Mouse (Mus musculus): Measurements from ENCODE around the gene Zfp809.
"Not testable (repeated sequence)": the region's sequence is repeated elsewhere in the genome, so short reads cannot be mapped to it uniquely, and the experiment has no call there.

Zfp809 gene

GRCm38 (mm10) chr9:22225581-22226388, at the start of gene Zfp809:
Zfp809 (plus strand) TSS chr9:22225714.
- DNase-seq (ENCODE audit: low read depth) = peak; percentile 99

DNA sequence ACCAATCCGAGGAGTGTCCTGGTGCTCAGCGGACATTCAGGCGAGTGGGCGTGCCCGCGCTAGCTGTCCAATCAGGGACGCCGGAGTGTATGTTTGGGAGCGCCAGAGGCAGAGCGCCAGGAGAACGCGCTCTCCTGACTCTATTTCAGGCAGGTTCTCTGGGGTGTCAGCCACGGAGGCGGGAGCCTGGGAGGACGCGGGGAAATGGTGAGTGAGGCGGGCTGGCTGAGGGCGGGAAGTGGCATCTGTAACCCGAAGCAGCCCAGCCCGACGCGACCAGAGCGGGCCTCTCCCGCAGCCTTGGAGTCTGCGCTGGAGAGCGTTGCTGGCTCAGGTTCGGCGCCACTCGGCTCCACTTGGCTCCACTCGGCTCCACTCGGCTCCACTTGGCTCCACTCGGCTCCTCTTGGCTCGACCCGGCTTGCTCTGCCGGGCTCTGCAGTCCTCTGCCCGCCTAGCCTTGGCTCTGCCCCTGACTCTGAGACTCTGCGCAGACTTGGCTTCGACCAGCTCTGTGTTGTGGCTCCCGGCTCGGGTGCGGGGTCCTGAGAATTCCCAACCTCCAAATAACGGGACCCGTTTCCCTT, 37.4 kb upstream of the Zfp809 start, which contains the start of gene Zfp872:
Gene Zfp872 (plus strand): TSS at position 66 of the 587 bp plus-strand sequence.
- DNase-seq (ENCODE audit: low read depth) = no peak

DNA sequence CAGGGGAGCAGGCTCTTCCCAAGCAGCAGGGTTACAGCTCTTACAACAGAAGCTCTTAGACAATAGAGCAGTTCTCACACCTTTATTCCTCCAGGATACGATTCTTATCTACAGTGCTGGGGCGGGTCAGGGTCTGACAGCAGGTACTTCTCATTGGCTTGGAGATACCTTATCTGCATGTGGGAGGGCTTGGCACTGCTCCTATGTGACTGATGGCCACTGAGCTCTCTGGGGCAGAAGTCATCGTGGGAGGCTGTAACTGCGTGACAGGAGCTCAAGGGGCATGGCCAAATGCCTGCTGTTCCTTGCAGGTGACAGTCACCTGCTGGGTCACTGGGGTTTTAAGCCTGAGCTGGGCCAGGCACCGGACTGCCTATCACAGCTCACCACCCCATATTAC, 29.1 kb upstream of the Zfp809 start:
- no peak for DNase-seq (ENCODE audit: low read depth)

DNA sequence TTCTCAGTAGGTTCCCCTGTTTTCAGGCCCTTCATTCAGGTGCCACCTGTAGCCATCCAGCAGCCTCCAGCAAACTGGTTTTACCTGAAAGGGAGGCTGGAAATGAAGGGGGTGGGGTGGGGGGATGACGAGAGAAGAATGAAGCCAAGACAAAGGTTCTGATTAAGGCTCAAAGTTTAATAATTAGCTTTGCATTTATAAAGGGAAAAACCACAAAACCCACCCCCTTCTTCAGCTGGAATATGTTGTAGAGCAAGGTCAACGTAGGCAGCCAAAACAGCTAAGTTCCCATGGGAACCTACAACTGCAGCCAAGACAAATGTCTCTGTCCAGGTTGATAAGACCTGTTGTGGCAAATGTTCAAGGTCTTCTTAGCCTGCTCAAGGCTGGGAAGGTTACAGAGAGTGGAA, 11.7 kb upstream of the Zfp809 start:
- no peak for DNase-seq (ENCODE audit: low read depth)

DNA sequence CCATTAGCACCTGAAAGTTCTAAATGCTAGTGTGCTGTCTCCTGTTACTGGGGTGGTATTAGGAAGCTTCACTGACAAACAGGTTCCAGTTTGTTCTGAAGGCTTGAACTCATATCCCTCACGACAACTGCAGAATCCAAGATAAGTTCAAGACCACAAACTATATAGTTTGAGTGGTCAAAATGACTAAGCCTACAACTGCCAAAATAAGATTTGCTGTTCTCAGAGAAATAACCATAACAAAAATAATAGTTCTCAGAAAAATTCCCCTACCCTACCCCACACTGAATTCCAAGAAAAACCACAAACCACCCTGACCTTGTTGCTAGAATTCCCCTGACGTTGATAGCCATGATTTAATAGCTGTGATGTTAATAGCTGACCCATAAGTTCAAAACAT, 11.0 kb upstream of the Zfp809 start:
- DNase-seq (ENCODE audit: low read depth) = no peak

- DNase-seq (ENCODE audit: low read depth) = no peak
These were observed 8.8 kb upstream of the Zfp809 start for GRCm38 (mm10) chr9:22216705-22217104.

GRCm38 (mm10) chr9:22217858-22218493, 7.5 kb upstream of the Zfp809 start:
- no peak for DNase-seq (ENCODE audit: low read depth)

DNA sequence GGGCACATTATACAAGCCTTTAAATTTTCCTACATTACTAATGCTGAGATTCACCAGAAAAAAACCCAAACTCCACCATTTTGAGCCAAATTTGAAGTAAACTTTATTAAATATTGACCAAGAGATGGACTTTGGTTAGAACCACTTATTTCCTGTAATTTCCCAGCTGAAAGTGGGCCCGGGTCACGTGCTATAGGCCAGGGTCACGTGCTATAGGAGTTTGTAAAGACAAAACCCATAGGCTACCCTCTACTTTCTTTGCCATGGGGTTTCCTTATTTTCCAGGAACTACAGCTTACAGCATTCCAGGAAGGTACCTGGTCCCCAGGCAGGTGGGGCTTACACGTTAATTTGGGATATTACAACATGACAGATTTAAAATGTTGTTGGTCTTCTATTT, 1.4 kb upstream of the Zfp809 start:
- DNase-seq (ENCODE audit: low read depth) = peak; percentile 10

- DNase-seq (ENCODE audit: low read depth) = peak; percentile 83
These were observed 694 bp upstream of the Zfp809 start for GRCm38 (mm10) chr9:22224536-22225503.

GRCm38 (mm10) chr9:22226389-22226673, 817 bp downstream of the Zfp809 start:
- DNase-seq (ENCODE audit: low read depth) = not testable (repeated sequence)

DNA sequence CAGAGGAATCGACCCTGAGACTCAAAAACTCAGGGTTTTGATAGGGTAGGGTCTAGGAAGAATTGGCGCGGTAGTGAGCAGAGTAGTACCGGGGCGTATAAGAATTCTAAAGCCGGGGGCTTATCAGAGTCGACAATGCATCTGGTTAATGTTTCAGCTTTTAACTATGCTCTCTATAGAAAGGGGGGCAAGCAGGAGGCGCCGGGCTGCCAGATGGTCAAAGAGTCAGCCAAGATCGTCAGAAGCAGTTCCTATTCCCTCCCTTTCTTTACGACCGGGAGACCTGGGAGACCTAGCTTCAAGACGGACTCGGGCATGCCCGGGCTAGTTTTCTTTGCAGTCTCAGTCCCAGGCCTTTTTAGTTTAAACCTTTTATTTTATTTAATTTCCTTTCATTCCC, 1.3 kb downstream of the Zfp809 start:
- peak; percentile 10 for DNase-seq (ENCODE audit: low read depth)

DNA sequence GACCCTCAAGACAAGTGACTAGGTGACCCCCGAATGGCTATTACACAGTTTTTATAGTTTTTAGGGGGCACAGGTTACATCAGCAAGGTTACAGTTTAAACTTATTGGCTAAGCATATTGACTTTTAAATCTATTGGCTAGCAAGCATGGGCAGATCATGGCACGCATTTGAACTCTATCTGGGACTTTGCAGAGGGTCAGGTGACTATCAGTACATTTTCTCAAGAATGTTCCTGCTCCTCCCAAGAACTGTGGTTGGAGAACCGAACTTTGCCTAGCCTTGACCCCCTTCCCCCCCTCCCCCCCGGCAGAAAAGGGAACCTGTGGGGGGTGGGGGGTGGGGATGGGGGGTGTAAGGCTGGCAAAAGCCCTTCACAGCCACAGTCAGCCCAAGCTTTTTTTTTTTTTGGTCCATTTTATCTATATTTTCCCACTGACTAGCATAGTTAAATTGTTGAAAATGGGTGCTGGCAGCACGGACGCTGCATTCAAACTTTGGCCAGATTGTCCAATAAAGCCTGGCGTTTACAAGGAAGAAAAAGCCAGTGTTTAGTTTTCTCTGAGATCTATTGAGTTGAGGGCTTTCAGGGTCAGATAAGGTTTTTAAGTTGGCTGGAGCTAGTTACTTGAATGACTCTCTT, 4.0 kb downstream of the Zfp809 start:
- DNase-seq (ENCODE audit: low read depth) = no peak

- peak; percentile 12 for DNase-seq (ENCODE audit: low read depth)
These were observed 4.5 kb downstream of the Zfp809 start for GRCm38 (mm10) chr9:22230061-22230460.

- DNase-seq (ENCODE audit: low read depth) = peak; percentile 56
These were observed 5.0 kb downstream of the Zfp809 start for GRCm38 (mm10) chr9:22230556-22230955.

GRCm38 (mm10) chr9:22240001-22240400, 14.5 kb downstream of the Zfp809 start:
- DNase-seq (ENCODE audit: low read depth) = no peak

- DNase-seq (ENCODE audit: low read depth) = no peak
These were observed 18.7 kb downstream of the Zfp809 start for GRCm38 (mm10) chr9:22244242-22244641.

GRCm38 (mm10) chr9:22256579-22256978, 31.1 kb downstream of the Zfp809 start:
- DNase-seq (ENCODE audit: low read depth) = no peak

DNA sequence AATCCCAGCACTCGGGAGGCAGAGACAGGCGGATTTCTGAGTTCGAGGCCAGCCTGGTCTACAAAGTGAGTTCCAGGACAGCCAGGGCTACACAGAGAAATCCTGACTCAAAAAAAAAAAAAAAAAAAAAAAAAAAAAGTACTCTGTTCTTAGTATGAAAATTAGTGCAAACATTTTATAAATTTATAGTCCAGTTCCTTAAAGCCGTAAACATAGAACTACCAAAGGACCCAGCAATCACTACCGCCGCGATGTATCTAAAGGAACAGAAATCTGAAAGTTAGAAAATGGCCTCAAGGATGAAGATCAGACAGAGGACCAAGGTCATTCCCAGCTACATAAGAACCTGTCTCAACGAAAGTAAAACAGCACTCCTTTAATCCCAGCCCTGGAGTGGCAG, 33.3 kb downstream of the Zfp809 start:
- no peak for DNase-seq (ENCODE audit: low read depth)

GRCm38 (mm10) chr9:22259184-22260091, 33.9 kb downstream of the Zfp809 start, which contains the start of gene Zfp599:
Zfp599 (minus strand) TSS chr9:22259895.
- DNase-seq (ENCODE audit: low read depth) = peak; percentile 80

DNA sequence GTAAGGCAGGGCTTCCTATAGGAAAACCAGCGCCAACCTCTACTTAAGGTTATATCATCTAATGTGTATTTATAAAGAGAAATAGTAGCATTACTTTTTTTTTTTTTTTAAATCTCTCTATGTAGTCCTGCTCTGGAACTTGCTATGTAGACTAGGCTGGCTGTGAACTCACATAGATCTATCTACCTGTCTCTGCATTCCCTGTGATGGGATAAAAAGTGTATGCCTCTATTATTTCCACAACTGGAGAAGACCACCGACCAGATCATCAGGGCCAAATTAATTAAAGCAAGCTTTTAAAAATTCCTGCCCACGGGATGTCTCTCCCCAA, 34.5 kb downstream of the Zfp809 start:
- DNase-seq (ENCODE audit: low read depth) = no peak

DNA sequence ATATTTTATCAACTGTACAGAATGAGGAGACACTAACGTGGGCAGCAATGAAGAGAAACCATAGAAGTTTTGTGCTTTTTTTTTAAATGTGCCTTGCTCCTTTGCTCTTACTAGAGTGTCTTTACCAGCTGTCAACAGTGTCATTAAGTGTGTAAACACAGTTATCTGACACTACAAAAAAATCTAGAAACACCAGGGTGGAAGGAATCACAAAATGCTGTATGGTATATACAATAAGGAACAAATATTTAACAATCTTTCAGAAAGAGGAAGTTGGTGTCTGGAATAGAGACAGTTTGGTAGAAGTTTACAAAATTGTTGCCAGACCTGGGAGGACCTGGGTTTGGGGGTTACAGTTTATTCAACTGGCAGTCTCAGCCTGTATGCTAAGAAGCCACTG, 36.1 kb downstream of the Zfp809 start:
- no peak for DNase-seq (ENCODE audit: low read depth)
